Mouse (Mus musculus) liver, embryonic 13.5 days (tissue): Measurements from ENCODE around the gene Ubn1. TPM values are rescaled to one million over a fixed set of nuclear protein-coding genes. Genes with fewer than 3 reads are reported as not detected.

Experiments used
- ATAC-seq: fragments of 200-750 bp; cut with Nextera tagmentation; 2 replicates; pipeline ENCODE4 v1.8.0; 2017; ENCODE audit warnings: low read depth, mild to moderate bottlenecking, moderate number of reproducible peaks, moderate library complexity
- DNase-seq: peaks from one replicate; pipeline ENCODE4 v3.0.0; 2022
- H3K27ac ChIP-seq: fragments of 300-500 bp; sonication (generic); 2 replicates; pipeline ENCODE4 v1.5.1; 2015; ENCODE audit warnings: moderate library complexity, mild to moderate bottlenecking, inconsistent platforms
- H3K27me3 ChIP-seq: fragments of 300-500 bp; sonication (generic); 2 replicates; pipeline ENCODE4 v1.6.1; 2015; ENCODE audit warnings: mild to moderate bottlenecking, inconsistent platforms
- H3K36me3 ChIP-seq: fragments of 300-500 bp; sonication (generic); 2 replicates; pipeline ENCODE4 v1.6.1; 2015; ENCODE audit warnings: mild to moderate bottlenecking, inconsistent platforms
- H3K4me1 ChIP-seq: fragments of 300-500 bp; sonication (generic); replicated peaks from 2 replicates; pipeline ENCODE4 v1.6.1; 2015; ENCODE audit warnings: inconsistent platforms
- H3K4me2 ChIP-seq: fragments of 300-500 bp; sonication (generic); 2 replicates; pipeline ENCODE4 v1.6.1; 2015; ENCODE audit warnings: inconsistent platforms, mild to moderate bottlenecking, moderate library complexity
- H3K4me3 ChIP-seq: fragments of 300-500 bp; sonication (generic); replicated peaks from 2 replicates; pipeline ENCODE4 v1.5.1; 2015; ENCODE audit warnings: mild to moderate bottlenecking, inconsistent platforms
- H3K9ac ChIP-seq: fragments of 300-500 bp; sonication (generic); 2 replicates; pipeline ENCODE4 v1.6.1; 2015; ENCODE audit warnings: mild to moderate bottlenecking, inconsistent platforms
- H3K9me3 ChIP-seq: fragments of 300-500 bp; sonication (generic); replicated peaks from 2 replicates; pipeline ENCODE4 v1.6.1; 2016; ENCODE audit warnings: inconsistent platforms
- WGBS: fragments of 180-500 bp; shearing (Covaris S2); methylation state at CpG from one replicate; pipeline ENCODE4 v1.1.7; 2015; ENCODE audit not compliant: insufficient replicate concordance; 5-methylcytosine and 5-hydroxymethylcytosine counted together
- polyA plus RNA-seq: library from polyadenylated mRNA; unstranded; fragments of >200 nt; fragmentation: Nextera tagmentation; extraction: Ambion mirVana; gene quantifications from 2 replicates; pipeline ENCODE4 v1.2.1, GENCODE M21; 2015

The Ubn1 gene
- polyA plus RNA-seq, 1 experiment from 2014 or later, result 8.6 TPM

GRCm38 (mm10) chr16:5074341-5074740, 24.5 kb downstream of the Ubn1 start:
- Histone ChIP-seq H3K9me3 (no peaks in the 10 kb centered on the region), H3K4me3 (no peak overlapping the region), H3K9ac (no peak overlapping the region), H3K4me2 (no peak overlapping the region), H3K27ac (no peak overlapping the region), H3K4me1 (no peaks in the 10 kb centered on the region), H3K36me3 (peaks cover 94% of the 10 kb centered on the region), H3K27me3 (no peaks in the 10 kb centered on the region)
- no peak for ATAC-seq
- 83% methylated on average over 5 of the region's 5 CpGs for WGBS
- DNase-seq, result no peak

GRCm38 (mm10) chr16:5085196-5085595, 35.3 kb downstream of the Ubn1 start:
- Histone ChIP-seq H3K27ac (no peak overlapping the region), H3K36me3 (peaks cover 77% of the 10 kb centered on the region), H3K9me3 (no peaks in the 10 kb centered on the region), H3K4me1 (no peaks in the 10 kb centered on the region), H3K4me3 (no peak overlapping the region), H3K9ac (no peak overlapping the region), H3K27me3 (no peaks in the 10 kb centered on the region), H3K4me2 (no peak overlapping the region)
- WGBS, result 83% methylated on average over 4 of the region's 4 CpGs
- ATAC-seq (no peak), DNase-seq (no peak)

GRCm38 (mm10) chr16:5086179-5086578, 36.3 kb downstream of the Ubn1 start:
- ATAC-seq (no peak), DNase-seq (no peak)
- Histone ChIP-seq H3K36me3 (peaks cover 74% of the 10 kb centered on the region), H3K9me3 (no peaks in the 10 kb centered on the region), H3K4me3 (no peak overlapping the region), H3K4me1 (no peaks in the 10 kb centered on the region), H3K4me2 (no peak overlapping the region), H3K27me3 (no peaks in the 10 kb centered on the region), H3K9ac (no peak overlapping the region), H3K27ac (no peak overlapping the region)
- WGBS, result 90% methylated on average over 2 of the region's 2 CpGs

GRCm38 (mm10) chr16:5089021-5089420, 39.2 kb downstream of the Ubn1 start:
- peaks cover 47% of the 10 kb centered on the region for H3K36me3 ChIP-seq
- WGBS, result 64% methylated on average over 10 of the region's 10 CpGs
- no peak overlapping the region for H3K27ac ChIP-seq
- no peak for DNase-seq
- H3K9me3 ChIP-seq, result no peaks in the 10 kb centered on the region
- H3K9ac ChIP-seq, result no peak overlapping the region
- no peaks in the 10 kb centered on the region for H3K4me1 ChIP-seq
- no peaks in the 10 kb centered on the region for H3K27me3 ChIP-seq
- H3K4me2 ChIP-seq, result no peak overlapping the region
- no peak for ATAC-seq
- no peak overlapping the region for H3K4me3 ChIP-seq

GRCm38 (mm10) chr16:5093285-5093684, 43.4 kb downstream of the Ubn1 start:
- H3K27me3 ChIP-seq, result no peaks in the 10 kb centered on the region
- no peak overlapping the region for H3K9ac ChIP-seq
- H3K9me3 ChIP-seq, result no peaks in the 10 kb centered on the region
- H3K4me2 ChIP-seq, result no peak overlapping the region
- H3K4me1 ChIP-seq, result no peaks in the 10 kb centered on the region
- WGBS, result 64% methylated on average over 5 of the region's 5 CpGs
- no peak overlapping the region for H3K27ac ChIP-seq
- DNase-seq (no peak), ATAC-seq (no peak)
- peaks cover 7% of the 10 kb centered on the region; the same call in 1 of the 2 replicates for H3K36me3 ChIP-seq
- H3K4me3 ChIP-seq, result no peak overlapping the region

GRCm38 (mm10) chr16:5096504-5096903, 46.6 kb downstream of the Ubn1 start:
- H3K4me2 ChIP-seq, result no peak overlapping the region
- no peaks in the 10 kb centered on the region for H3K27me3 ChIP-seq
- no peak overlapping the region for H3K27ac ChIP-seq
- H3K9me3 ChIP-seq, result no peaks in the 10 kb centered on the region
- no peak for DNase-seq
- no peak overlapping the region for H3K4me3 ChIP-seq
- 77% methylated on average over 8 of the region's 8 CpGs for WGBS
- no peak overlapping the region for H3K9ac ChIP-seq
- H3K4me1 ChIP-seq, result no peaks in the 10 kb centered on the region
- ATAC-seq, result no peak
- H3K36me3 ChIP-seq, result no peaks in the 10 kb centered on the region

GRCm38 (mm10) chr16:5101000-5101399, 51.1 kb downstream of the Ubn1 start:
- Histone ChIP-seq H3K9me3 (no peaks in the 10 kb centered on the region), H3K27me3 (no peaks in the 10 kb centered on the region), H3K4me2 (no peak overlapping the region), H3K36me3 (no peaks in the 10 kb centered on the region), H3K4me1 (no peaks in the 10 kb centered on the region), H3K9ac (no peak overlapping the region), H3K4me3 (no peak overlapping the region), H3K27ac (no peak overlapping the region)
- DNase-seq, result no peak
- no peak for ATAC-seq
- WGBS, result 60% methylated on average over 6 of the region's 6 CpGs

- no peaks in the 10 kb centered on the region for H3K36me3 ChIP-seq
- H3K27me3 ChIP-seq, result no peaks in the 10 kb centered on the region
- no peak overlapping the region for H3K4me3 ChIP-seq
- no peak overlapping the region for H3K9ac ChIP-seq
- no peaks in the 10 kb centered on the region for H3K4me1 ChIP-seq
- peak overlapping the region; percentile 4; the same call in 1 of the 2 replicates for H3K27ac ChIP-seq
- ATAC-seq (peak; percentile 74), DNase-seq (no peak)
- H3K9me3 ChIP-seq, result no peaks in the 10 kb centered on the region
- WGBS, result 52% methylated on average over 7 of the region's 7 CpGs
- H3K4me2 ChIP-seq, result no peak overlapping the region
Observed at GRCm38 (mm10) chr16:5109877-5110276, 60.0 kb downstream of the Ubn1 start.

- no peaks in the 10 kb centered on the region for H3K27me3 ChIP-seq
- H3K4me3 ChIP-seq, result no peak overlapping the region
- H3K4me2 ChIP-seq, result no peak overlapping the region
- no peak overlapping the region for H3K9ac ChIP-seq
- ATAC-seq (no peak), DNase-seq (no peak)
- H3K4me1 ChIP-seq, result no peaks in the 10 kb centered on the region
- no peak overlapping the region for H3K27ac ChIP-seq
- no peaks in the 10 kb centered on the region for H3K36me3 ChIP-seq
- H3K9me3 ChIP-seq, result no peaks in the 10 kb centered on the region
- 80% methylated on average over 3 of the region's 3 CpGs for WGBS
Observed at GRCm38 (mm10) chr16:5111021-5111420, 61.2 kb downstream of the Ubn1 start.

GRCm38 (mm10) chr16:5113002-5113550, 63.2 kb downstream of the Ubn1 start:
- WGBS, result 56% methylated on average over 4 of the region's 4 CpGs
- H3K4me2 ChIP-seq, result no peak overlapping the region
- no peak for ATAC-seq

GRCm38 (mm10) chr16:5113582-5113981, 63.7 kb downstream of the Ubn1 start:
- Histone ChIP-seq H3K9me3 (no peaks in the 10 kb centered on the region), H3K36me3 (no peaks in the 10 kb centered on the region), H3K9ac (no peak overlapping the region), H3K4me2 (no peak overlapping the region), H3K4me3 (no peak overlapping the region), H3K4me1 (no peaks in the 10 kb centered on the region), H3K27ac (no peak overlapping the region), H3K27me3 (no peaks in the 10 kb centered on the region)
- WGBS, result 53% methylated on average over 2 of the region's 2 CpGs
- DNase-seq (no peak), ATAC-seq (no peak)

More at GRCm38 (mm10) chr16:5113002-5113550, 63.2 kb downstream of the Ubn1 start:
- no peak overlapping the region for H3K27ac ChIP-seq
- no peak overlapping the region for H3K9ac ChIP-seq
- no peaks in the 10 kb centered on the region for H3K9me3 ChIP-seq
- H3K4me1 ChIP-seq, result no peaks in the 10 kb centered on the region
- no peak for DNase-seq
- H3K27me3 ChIP-seq, result no peaks in the 10 kb centered on the region
- no peaks in the 10 kb centered on the region for H3K36me3 ChIP-seq
- no peak overlapping the region for H3K4me3 ChIP-seq

- H3K4me3 ChIP-seq, result no peak overlapping the region
- no peak overlapping the region for H3K9ac ChIP-seq
- ATAC-seq (no peak), DNase-seq (no peak)
- H3K27me3 ChIP-seq, result peaks cover 10% of the 10 kb centered on the region; the same call in 1 of the 2 replicates
- H3K9me3 ChIP-seq, result no peaks in the 10 kb centered on the region
- no peaks in the 10 kb centered on the region for H3K36me3 ChIP-seq
- H3K27ac ChIP-seq, result no peak overlapping the region
- H3K4me1 ChIP-seq, result no peaks in the 10 kb centered on the region
- H3K4me2 ChIP-seq, result no peak overlapping the region
- 57% methylated on average over 4 of the region's 4 CpGs for WGBS
Observed at GRCm38 (mm10) chr16:5119385-5119784, 69.5 kb downstream of the Ubn1 start.
